Mouse (Mus musculus): ENCODE measurements around the gene Mapt. TPM values are rescaled to one million over a fixed set of nuclear protein-coding genes. Genes with fewer than 3 reads are reported as not detected.
"Not testable (repeated sequence)": the region's sequence is repeated elsewhere in the genome, so short reads cannot be mapped to it uniquely, and the experiment has no call there.

Mapt gene
- total RNA-seq, 2 experiments from 2014 or later = 312 to 318 TPM

GRCm38 (mm10) chr11:104237958-104238747, 7.0 kb downstream of the Mapt start:
- peak overlapping the region; percentile 78; the same call in 1 of the 2 replicates for H3K27ac ChIP-seq
- DNase-seq (ENCODE audit: low spot score in 2 of 2) = no peak
- H3K4me3 ChIP-seq = no peak overlapping the region
- TF ChIP-seq CTCF (conservative IDR thresholded peaks at IDR 0.05) = no peak

- not testable (repeated sequence) for H3K27ac ChIP-seq; H3K4me3 ChIP-seq; DNase-seq (ENCODE audit: low spot score in 2 of 2)
Measured at GRCm38 (mm10) chr11:104245478-104245877, 14.3 kb downstream of the Mapt start.

DNA sequence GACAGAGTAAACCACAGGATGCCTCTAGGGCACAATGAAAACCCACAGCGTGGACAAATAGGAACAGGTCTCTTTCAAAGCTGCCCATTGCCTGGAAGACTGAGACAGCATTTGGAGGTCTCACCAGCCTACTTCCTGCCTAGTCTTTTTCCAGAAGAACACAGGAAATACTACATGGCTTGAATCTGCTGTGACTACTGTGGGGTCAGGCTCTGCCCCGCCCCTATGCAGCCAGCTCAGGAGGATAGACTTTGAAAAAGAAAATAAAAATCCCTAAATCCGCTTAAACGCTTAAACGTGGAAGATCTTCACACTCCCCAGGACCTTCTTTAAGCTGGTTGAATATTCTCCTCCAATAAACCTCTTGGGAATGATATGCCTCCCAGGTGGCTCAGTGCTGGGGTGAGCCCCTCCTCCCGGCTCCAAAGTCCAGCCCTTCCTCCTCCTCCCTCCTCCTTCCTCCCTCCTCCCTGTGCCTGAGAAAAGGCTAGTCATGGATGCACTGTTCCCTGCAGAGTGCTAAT, 15.0 kb downstream of the Mapt start:
- no peak overlapping the region for H3K27ac ChIP-seq
- no peak for DNase-seq (ENCODE audit: low spot score in 2 of 2)
- no peak overlapping the region for H3K4me3 ChIP-seq
- TF ChIP-seq CTCF (conservative IDR thresholded peaks at IDR 0.05) = no peak

DNA sequence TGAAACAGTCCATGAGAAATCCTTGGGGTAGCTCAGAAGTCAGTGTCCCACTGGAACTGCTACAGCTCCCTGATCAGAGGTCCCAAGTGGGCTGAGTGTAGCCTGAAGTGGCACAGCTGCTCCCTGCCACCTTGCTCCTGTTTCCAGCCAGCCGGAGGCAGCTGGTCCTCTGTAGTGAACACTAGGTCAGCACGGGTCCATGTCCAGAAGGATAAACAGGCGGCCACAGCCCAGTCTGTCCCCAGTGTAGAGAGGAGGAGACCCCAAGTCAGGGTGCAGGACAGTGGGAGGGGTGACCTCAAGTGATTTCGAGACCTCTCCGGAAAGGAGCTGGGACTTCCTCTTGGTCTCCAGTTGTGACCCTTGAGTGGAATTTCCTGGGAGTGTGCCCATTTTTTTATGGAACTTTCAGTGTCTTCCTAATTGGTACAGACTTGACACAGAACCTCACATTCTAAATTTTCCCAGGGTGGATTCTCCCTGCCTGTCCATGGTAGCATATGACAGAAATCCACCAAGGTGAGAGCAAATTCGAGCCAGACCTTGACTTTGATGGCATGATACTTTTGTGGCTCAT, 16.0 kb downstream of the Mapt start:
- Histone ChIP-seq H3K4me3 (no peak overlapping the region), H3K27ac (no peak overlapping the region)
- TF ChIP-seq CTCF (conservative IDR thresholded peaks at IDR 0.05) = no peak
- no peak for DNase-seq (ENCODE audit: low spot score in 2 of 2)

DNA sequence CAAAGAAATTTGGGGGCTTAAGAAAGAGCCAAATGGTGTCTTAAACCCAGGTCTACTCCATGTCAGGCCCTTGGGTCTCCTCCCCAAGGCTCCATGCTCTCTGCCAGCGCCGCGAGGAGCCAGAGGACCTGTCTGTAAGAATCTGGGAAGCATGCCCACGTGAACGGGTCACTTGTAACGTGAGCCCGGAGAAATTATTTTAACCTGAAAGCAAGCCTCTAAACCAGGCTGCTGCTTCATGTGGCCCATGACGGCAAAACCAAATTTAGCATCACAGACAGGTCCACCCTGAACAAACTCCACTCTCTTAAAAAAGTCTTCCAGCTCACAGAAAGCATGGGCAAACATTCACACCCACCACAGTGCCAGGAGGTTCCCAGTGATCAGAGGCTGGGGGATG, 18.2 kb downstream of the Mapt start:
- no peak for TF ChIP-seq CTCF (conservative IDR thresholded peaks at IDR 0.05)
- no peak for DNase-seq (ENCODE audit: low spot score in 2 of 2)
- peak overlapping the region; percentile 77 for H3K27ac ChIP-seq
- no peak overlapping the region for H3K4me3 ChIP-seq

GRCm38 (mm10) chr11:104251121-104251520, 19.9 kb downstream of the Mapt start:
- no peak for DNase-seq (ENCODE audit: low spot score in 2 of 2)

GRCm38 (mm10) chr11:104252094-104252493, 20.9 kb downstream of the Mapt start:
- Histone ChIP-seq H3K27ac (no peak overlapping the region; the same call in 1 of the 2 replicates), H3K4me3 (no peak overlapping the region)
- TF ChIP-seq CTCF (conservative IDR thresholded peaks at IDR 0.05) = no peak
- no peak for DNase-seq (ENCODE audit: low spot score in 2 of 2)

More at GRCm38 (mm10) chr11:104251121-104251520, 19.9 kb downstream of the Mapt start:
- no peak overlapping the region; the same call in 1 of the 2 replicates for H3K4me3 ChIP-seq
- H3K27ac ChIP-seq = peak overlapping the region; percentile 77
- no peak for TF ChIP-seq CTCF (conservative IDR thresholded peaks at IDR 0.05)

GRCm38 (mm10) chr11:104254408-104255039, 23.3 kb downstream of the Mapt start:
- TF ChIP-seq CTCF (conservative IDR thresholded peaks at IDR 0.05) = no peak
- Histone ChIP-seq H3K27ac (peak overlapping the region; percentile 91), H3K4me3 (no peak overlapping the region)
- DNase-seq (ENCODE audit: low spot score in 2 of 2) = peak; percentile 58 to 73

DNA sequence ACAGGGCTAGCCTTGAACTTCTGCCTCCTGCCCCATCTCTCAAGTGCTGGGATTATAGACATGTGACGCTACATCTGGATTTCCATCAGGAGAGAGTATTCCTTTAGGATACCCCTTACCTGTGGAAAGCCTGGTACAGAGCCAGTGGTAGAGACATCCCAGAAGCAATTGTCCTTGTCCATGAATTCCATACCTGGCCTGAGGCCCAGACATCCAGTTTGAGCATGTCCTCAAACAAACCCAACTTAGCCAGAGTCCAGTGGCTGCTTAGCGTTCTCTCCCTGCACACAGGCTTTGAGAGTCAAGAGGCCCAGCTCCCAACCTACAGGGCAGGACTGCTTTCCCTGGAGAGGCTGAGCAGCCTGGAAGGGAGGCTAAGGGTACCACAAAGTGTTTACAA, 25.0 kb downstream of the Mapt start:
- DNase-seq (ENCODE audit: low spot score in 2 of 2) = no peak
- Histone ChIP-seq H3K27ac (peak overlapping the region; percentile 43), H3K4me3 (no peak overlapping the region)
- no peak for TF ChIP-seq CTCF (conservative IDR thresholded peaks at IDR 0.05)

GRCm38 (mm10) chr11:104258991-104259390, 27.8 kb downstream of the Mapt start:
- Histone ChIP-seq H3K27ac (peak overlapping the region; percentile 18; the same call in 1 of the 2 replicates), H3K4me3 (no peak overlapping the region)
- no peak for TF ChIP-seq CTCF (conservative IDR thresholded peaks at IDR 0.05)
- no peak for DNase-seq (ENCODE audit: low spot score in 2 of 2)

- no peak for DNase-seq (ENCODE audit: low spot score in 2 of 2)
- no peak overlapping the region for H3K27ac ChIP-seq
- H3K4me3 ChIP-seq = no peak overlapping the region
- no peak for TF ChIP-seq CTCF (conservative IDR thresholded peaks at IDR 0.05)
Measured at GRCm38 (mm10) chr11:104264683-104265082, 33.5 kb downstream of the Mapt start.

- no peak overlapping the region for H3K4me3 ChIP-seq
- no peak overlapping the region for H3K27ac ChIP-seq
- no peak for DNase-seq (ENCODE audit: low spot score in 2 of 2)
- TF ChIP-seq CTCF (conservative IDR thresholded peaks at IDR 0.05) = no peak
Measured at GRCm38 (mm10) chr11:104265669-104266068, 34.5 kb downstream of the Mapt start.

GRCm38 (mm10) chr11:104267380-104267779, 36.2 kb downstream of the Mapt start:
- Histone ChIP-seq H3K27ac (peak overlapping the region; percentile 80), H3K4me3 (no peak overlapping the region)
- TF ChIP-seq CTCF (conservative IDR thresholded peaks at IDR 0.05) = no peak
- DNase-seq (ENCODE audit: low spot score in 2 of 2) = no peak
